Mouse (Mus musculus) heart, adult 8-10 months (tissue): Measurements from ENCODE around the gene Ssbp4. TPM values are rescaled to one million over a fixed set of nuclear protein-coding genes. Genes with fewer than 3 reads are reported as not detected.
A peak's percentile ranks its signal among the peaks of the same experiment; 100 is the strongest.

Experiments
- DNase-seq: peaks from one replicate; pipeline ENCODE4 v3.0.0; 2022; ENCODE audit warnings: low spot score
- total RNA-seq, 4 experiments: library from RNA; stranded (reverse); gene quantifications; 2 replicates each; pipeline ENCODE4 v1.2.4; 2022

The Ssbp4 gene
- total RNA-seq, 4 experiments from 2014 or later: 29.1 to 34.1 (median 31.3) TPM

DNA sequence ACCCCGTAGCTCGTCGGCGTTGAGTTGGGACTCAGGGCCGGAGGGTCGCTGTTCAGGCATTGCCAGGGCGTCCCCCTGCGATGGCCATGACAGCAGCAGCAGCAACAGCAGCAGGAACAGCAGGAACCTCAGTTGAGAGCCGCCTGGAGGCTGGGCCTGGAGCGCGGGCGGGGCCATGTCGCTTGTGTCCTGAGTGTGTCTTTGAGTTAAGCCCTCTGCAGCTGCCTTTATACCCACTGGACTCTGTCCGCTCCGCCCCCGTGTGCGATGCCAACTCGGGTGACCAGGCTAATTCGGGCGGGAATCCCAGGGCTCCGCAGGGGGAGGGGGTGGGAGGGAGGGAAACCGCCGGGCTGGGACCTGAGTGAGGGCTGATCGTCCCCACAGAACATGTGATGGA lies 22.8 kb upstream of the Ssbp4 start:
- DNase-seq: no peak

DNA sequence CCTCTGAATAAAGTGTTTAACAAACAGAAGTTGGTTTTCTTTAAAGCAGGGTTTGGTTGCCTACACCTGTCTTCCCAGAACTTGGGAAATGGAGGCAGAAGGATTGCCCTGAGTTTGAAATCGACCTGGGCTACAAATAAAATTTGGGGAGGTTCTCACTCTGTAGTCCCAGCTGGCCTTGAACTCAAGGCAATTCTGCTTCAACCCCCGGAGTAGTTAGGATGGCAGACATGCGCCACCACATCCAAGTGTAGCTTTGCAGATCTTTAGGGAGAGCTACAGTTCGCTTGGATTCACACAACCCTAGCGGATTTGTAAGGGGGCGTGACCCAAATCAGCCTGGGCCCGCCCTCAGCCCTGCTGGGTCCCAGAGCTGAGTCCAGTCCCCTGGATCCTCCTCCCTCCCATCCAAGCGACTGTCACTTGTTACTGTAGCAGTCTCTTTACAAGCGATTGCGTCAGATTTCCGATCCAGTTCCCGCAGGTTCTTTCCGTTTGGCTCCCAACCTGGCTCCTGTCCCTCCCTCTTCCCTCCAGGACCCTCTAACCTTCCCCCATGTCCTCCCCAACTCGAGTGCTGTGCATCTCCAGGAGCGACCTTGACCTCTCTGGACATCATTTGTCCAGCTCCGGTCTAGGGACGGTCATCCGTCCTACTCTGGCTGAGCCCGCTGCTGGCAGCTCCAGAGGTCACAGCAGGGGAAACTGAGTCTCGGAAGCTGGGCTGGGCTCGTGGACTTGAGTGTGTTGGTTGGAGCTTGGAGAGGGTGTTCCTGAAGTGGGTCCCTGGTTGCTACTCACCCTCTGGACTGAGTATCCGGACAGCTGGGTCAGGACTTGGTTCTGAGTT lies 22.1 kb upstream of the Ssbp4 start:
- DNase-seq: no peak

- peak; percentile 87 for DNase-seq
Observed at GRCm38 (mm10) chr8:70629574-70630531, 21.2 kb upstream of the Ssbp4 start.

GRCm38 (mm10) chr8:70628986-70629490 lies 20.4 kb upstream of the Ssbp4 start:
- DNase-seq: no peak

GRCm38 (mm10) chr8:70627041-70627440 lies 18.4 kb upstream of the Ssbp4 start:
- DNase-seq: no peak

GRCm38 (mm10) chr8:70625104-70625503 lies 16.4 kb upstream of the Ssbp4 start:
- DNase-seq: no peak

DNA sequence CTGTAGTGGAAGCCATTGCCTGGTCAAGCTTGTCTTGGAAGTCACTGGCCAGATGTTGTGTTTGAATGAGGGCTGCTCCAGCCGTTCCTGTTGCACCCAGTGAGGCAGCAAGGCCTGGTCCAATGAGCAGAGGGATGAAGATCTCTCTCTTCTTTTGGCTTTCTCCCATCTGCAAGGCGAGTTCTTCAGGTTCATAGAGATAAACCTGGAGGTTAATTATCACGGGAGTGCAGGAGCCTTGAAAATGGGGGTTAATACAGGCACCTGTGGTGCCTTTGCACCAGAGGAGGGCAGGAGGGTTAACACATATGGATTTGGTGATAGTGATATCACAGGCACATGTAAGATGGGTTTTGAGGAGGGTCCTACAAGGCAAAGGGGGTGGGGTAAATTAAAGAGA lies 13.5 kb upstream of the Ssbp4 start:
- DNase-seq: no peak

DNA sequence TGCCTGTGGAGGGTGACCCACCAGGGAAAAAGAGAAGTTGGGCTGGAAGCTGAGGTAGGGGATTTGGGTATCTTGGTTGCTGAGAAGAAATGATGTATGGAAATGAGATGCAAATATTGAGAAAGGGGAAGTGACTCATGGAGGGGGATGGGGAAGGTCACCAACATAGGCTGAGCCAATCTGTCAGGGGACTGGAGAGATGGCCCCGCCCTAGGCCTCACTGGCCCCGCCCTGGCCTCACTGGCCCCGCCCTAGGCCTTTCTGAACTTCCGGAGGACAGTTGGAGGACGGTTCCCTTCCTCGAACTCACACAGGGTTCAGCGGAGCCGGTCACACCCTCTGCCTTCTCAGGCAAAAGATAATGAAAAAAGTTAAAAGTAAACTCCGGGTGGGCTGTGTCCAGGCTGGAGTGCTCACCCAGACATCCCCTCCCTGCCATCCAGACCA lies 10.2 kb upstream of the Ssbp4 start:
- peak; percentile 65 for DNase-seq

DNA sequence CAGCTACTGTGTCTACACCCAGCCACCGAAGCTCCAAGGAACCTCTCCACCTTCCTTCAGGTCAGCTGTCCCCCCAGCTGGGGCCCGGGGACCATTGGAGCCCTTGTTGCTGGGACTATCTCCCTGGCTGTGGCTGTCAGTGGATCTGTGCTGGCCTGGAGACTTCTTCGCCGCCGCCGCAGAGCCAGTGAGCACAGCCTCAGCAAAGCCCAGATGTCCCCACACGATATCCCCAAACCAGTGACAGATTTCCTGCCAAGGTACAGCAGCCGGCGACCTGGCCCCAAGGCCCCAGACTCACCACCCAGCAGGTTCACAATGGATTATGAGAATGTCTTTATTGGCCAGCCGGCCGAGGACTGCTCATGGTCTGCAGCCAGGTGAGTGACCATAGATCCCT lies 9.3 kb upstream of the Ssbp4 start:
- DNase-seq: no peak

- no peak for DNase-seq
Observed at GRCm38 (mm10) chr8:70616645-70617044, 8.0 kb upstream of the Ssbp4 start.

- no peak for DNase-seq
Observed at GRCm38 (mm10) chr8:70615894-70616293, 7.2 kb upstream of the Ssbp4 start, which contains the start of gene Lrrc25. Gene Lrrc25 (plus strand): TSS chr8:70616155.

DNA sequence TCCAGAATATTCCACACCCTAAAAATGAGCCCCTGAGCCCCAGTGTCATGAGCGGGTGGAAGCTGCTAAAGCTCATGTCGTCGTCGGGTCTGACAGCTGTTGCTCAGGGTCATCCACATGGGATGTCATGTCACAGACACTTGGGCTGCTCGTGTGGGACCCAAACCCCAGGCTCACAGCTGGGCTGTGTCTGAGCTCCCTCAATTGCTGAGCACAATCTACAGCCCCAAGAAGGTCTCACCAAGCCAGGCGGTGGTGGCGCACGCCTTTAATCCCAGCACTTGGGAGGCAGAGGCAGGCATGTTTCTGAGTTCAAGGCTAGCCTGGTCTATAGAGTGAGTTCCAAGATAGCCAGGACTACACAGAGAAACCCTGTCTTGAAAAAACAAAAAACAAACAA lies 6.6 kb upstream of the Ssbp4 start:
- no peak for DNase-seq

GRCm38 (mm10) chr8:70614469-70614868 lies 5.8 kb upstream of the Ssbp4 start:
- DNase-seq: no peak

DNA sequence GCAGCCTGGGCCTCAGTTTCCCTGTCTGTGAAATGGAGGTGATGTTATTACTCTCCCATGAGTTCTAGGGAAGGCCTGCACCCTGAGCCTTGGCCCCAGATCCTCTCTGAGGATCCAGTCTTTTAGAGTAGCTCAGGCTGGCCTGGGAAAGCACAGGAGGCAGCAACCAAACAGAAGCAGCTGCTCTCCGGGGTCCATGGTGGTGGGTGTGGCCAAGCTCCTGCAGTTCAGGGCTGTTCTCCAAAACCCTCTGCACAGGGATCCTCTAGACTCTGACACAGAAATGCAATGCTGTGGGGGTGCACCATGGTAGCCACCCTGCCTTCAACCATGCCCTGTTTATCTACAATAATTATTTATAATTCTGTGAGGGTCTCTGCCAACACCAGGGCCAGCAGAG lies 5.1 kb upstream of the Ssbp4 start:
- no peak for DNase-seq

DNA sequence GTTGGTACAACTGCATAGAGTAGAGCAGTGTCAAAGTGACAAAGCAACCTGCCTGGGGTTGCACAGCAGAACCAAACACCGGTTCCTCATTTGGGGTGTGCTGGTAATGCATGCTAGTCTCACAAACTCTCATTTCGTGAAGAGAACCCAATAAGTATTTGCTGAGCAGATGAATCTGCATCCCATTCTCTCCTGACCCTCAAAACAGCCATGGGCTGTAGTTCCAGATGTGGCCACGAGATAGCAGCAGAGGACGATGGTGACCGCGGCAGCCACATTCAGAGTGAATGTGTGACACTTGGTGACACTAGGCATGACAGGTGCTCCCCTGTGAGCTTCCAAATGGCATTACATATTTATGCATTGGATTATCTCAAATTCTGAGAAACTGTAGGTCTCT lies 3.2 kb upstream of the Ssbp4 start:
- peak; percentile 93 for DNase-seq

DNA sequence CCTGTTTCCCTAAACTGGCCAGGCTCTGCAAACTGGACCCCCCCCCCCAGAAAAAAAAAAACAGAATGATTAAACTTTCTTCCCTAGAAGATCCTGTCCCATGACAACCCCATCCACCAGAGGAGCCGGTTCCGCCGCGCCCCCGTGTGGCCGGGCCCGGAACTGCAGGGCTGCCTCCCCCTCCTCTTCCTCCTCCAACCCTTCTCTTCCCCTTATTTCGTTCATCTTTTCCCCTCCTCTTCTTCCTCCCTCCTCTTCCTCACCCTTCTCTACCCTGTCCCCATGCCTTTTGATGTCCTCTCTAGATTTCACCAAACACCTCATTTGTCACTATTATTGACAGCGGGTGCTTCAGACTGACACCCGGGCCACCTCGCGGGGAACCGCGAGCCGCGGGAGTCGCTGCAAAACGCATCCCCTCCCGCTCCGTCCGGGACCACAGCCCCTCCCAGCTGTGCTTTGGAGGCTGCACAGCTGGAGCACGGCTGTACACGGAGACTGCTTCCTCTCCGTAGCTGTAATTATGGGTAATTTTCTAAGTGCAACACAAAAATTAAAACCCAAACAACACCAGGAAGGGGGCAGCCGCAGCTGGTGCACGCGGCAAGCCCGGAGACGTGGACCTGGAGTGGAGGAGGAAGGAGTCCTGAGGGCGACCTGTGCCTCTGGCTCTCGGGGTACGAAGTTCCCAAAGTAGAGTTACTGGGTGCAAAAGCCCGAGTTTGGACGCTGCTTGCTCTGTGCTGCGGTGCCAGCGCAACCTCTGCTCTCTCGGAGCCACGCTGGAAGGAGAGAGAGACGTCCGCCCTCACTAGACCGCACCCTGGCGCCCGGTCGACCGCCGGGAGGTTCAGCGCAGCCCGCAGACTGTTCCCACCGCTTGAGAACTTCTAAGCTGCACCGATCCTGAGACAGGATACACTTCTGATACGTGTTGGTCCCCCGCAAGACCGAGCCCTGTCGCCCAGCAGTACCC lies 2.4 kb upstream of the Ssbp4 start:
- peak; percentile 89 for DNase-seq

- DNase-seq: peak; percentile 93
Observed at GRCm38 (mm10) chr8:70609849-70610795, 1.4 kb upstream of the Ssbp4 start.

DNA sequence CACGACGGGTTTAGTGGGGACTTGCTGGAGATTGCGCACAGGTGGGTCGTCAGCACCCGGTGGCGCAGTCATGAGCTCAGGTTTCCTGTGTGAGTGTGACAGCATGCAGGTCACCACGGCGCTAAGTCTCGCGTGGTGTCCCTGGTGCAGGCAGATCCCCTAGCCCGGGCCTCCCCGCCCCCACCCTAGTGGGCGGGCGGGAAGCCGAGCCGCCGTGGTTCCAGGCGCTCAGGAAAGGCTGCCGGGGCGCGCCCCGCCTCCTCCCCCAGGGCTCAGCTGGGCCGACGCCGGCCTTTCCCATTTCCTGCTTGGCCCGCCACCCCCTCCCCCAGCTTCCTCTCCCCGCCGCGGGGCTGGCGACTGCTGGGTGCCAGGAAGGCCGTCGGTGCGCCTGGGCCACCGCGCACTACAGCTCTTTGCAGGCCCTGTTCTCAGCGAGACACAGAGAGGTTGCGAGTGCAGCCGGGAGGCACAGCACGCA lies 736 bp upstream of the Ssbp4 start:
- DNase-seq: peak; percentile 89

- peak; percentile 58 for DNase-seq
Observed at GRCm38 (mm10) chr8:70607898-70608748, 549 bp downstream of the Ssbp4 start.
